Mouse (Mus musculus): ENCODE measurements around the gene Ccr9.

DNA sequence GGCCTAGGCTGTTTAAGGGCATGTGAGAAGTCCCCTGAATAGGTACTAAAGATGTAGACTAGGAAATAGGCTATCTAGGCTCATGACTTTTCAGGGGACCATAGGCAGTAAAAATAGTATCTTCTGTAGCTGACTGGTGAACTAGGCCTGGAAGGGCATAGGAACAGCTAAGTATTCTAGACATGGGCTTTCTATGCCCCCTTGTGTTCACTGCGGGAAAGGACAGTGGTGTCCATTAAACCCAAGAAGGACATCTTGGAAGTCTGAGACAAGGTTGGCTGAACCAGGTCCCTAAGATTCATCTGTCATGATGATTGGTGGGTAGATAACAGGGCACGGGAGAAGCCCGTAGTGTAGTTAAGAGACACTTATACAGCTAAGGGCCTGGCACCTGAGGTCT is 117.9 kb downstream of the Ccr9 start:
- TF ChIP-seq CTCF (IDR thresholded peaks at IDR 0.05; ENCODE audit: low read depth) (peak; percentile 77), EP300 (IDR thresholded peaks at IDR 0.05; ENCODE audit: low read depth) (no peak)
